Mouse (Mus musculus): ENCODE measurements around the gene Coro1c.

Gene Coro1c

GRCm38 (mm10) chr5:113858550-113858949 lies 50.0 kb downstream of the Coro1c start:
- DNase-seq (ENCODE audit: extremely low spot score, low spot score) = no peak

- no peak for DNase-seq (ENCODE audit: extremely low spot score, low spot score)
Observed at GRCm38 (mm10) chr5:113857631-113858030, 50.9 kb downstream of the Coro1c start.

- DNase-seq (ENCODE audit: extremely low spot score, low spot score) = no peak
Observed at GRCm38 (mm10) chr5:113856631-113857030, 51.9 kb downstream of the Coro1c start.

GRCm38 (mm10) chr5:113855696-113856095 lies 52.9 kb downstream of the Coro1c start:
- no peak for DNase-seq (ENCODE audit: extremely low spot score, low spot score)

- no peak for DNase-seq (ENCODE audit: extremely low spot score, low spot score)
Observed at GRCm38 (mm10) chr5:113855117-113855516, 53.4 kb downstream of the Coro1c start.

GRCm38 (mm10) chr5:113854494-113854893 lies 54.1 kb downstream of the Coro1c start:
- peak; percentile 83 for DNase-seq (ENCODE audit: extremely low spot score, low spot score)

GRCm38 (mm10) chr5:113853541-113853940 lies 55.0 kb downstream of the Coro1c start:
- no peak for DNase-seq (ENCODE audit: extremely low spot score, low spot score)

GRCm38 (mm10) chr5:113852463-113852862 lies 56.1 kb downstream of the Coro1c start:
- DNase-seq (ENCODE audit: extremely low spot score, low spot score) = no peak

GRCm38 (mm10) chr5:113850680-113851230 lies 57.8 kb downstream of the Coro1c start:
- DNase-seq (ENCODE audit: extremely low spot score, low spot score) = no peak

- DNase-seq (ENCODE audit: extremely low spot score, low spot score) = no peak
Observed at GRCm38 (mm10) chr5:113847636-113848035, 60.9 kb downstream of the Coro1c start.

GRCm38 (mm10) chr5:113846656-113847055 lies 61.9 kb downstream of the Coro1c start:
- no peak for DNase-seq (ENCODE audit: extremely low spot score, low spot score)

- DNase-seq (ENCODE audit: extremely low spot score, low spot score) = no peak
Observed at GRCm38 (mm10) chr5:113845627-113846026, 62.9 kb downstream of the Coro1c start.

- DNase-seq (ENCODE audit: extremely low spot score, low spot score) = no peak
Observed at GRCm38 (mm10) chr5:113844721-113845120, 63.8 kb downstream of the Coro1c start.

- DNase-seq (ENCODE audit: extremely low spot score, low spot score) = no peak
Observed at GRCm38 (mm10) chr5:113844106-113844505, 64.5 kb downstream of the Coro1c start.

GRCm38 (mm10) chr5:113842906-113843305 lies 65.7 kb downstream of the Coro1c start:
- DNase-seq (ENCODE audit: extremely low spot score, low spot score) = no peak

GRCm38 (mm10) chr5:113842244-113842643 lies 66.3 kb downstream of the Coro1c start:
- no peak for DNase-seq (ENCODE audit: extremely low spot score, low spot score)

- no peak for DNase-seq (ENCODE audit: extremely low spot score, low spot score)
Observed at GRCm38 (mm10) chr5:113841243-113842225, 67.0 kb downstream of the Coro1c start.

- no peak for DNase-seq (ENCODE audit: extremely low spot score, low spot score)
Observed at GRCm38 (mm10) chr5:113840443-113840842, 68.1 kb downstream of the Coro1c start.

GRCm38 (mm10) chr5:113836961-113837360 lies 71.6 kb downstream of the Coro1c start:
- no peak for DNase-seq (ENCODE audit: extremely low spot score, low spot score)

- DNase-seq (ENCODE audit: extremely low spot score, low spot score) = no peak
Observed at GRCm38 (mm10) chr5:113833316-113833947, 75.1 kb downstream of the Coro1c start.

- DNase-seq (ENCODE audit: extremely low spot score, low spot score) = no peak
Observed at GRCm38 (mm10) chr5:113832490-113832901, 76.1 kb downstream of the Coro1c start, which contains the start of gene Selplg. Gene Selplg (minus strand): TSS chr5:113832644.

GRCm38 (mm10) chr5:113831741-113832140 lies 76.8 kb downstream of the Coro1c start:
- DNase-seq (ENCODE audit: extremely low spot score, low spot score) = no peak
